Mouse (Mus musculus) lung, postnatal 0 days (tissue): ENCODE measurements around the gene Prep.

ENCODE experiments used
- CTCF ChIP-seq: IDR thresholded peaks from 2 replicates; pipeline ENCODE4 v1.5.1; 2016; ENCODE audit warnings: antibody characterized with exemption, mild to moderate bottlenecking
- EP300 ChIP-seq: IDR thresholded peaks from 2 replicates; pipeline ENCODE4 v1.6.1; 2016; ENCODE audit warnings: antibody characterized with exemption, mild to moderate bottlenecking, control low read depth

DNA sequence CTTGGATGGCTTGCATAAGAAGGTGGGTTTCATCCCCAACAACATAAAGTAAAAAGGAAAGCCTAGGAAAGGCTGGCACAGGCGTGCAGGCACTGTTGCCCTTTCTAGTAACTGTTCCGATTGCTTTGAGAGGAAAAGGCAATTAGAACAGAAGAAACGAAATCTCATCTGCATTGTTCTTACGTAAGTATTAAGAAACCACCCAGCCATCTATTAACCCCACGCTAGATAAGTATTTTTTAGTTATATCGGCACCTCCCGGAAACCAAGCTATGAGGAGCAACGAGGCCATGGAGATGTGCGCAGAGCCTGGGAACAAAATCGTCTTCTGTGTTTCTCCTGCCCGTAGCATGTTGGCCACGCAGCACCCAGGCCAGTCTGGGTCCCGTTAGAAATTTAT is 49.7 kb upstream of the Prep start:
- TF ChIP-seq CTCF (no peak), EP300 (no peak)
